Mouse (Mus musculus) retina, postnatal 1 day (tissue): ENCODE data around the gene Fads3.

Experiments used
- DNase-seq: peaks from one replicate; pipeline ENCODE4 v3.0.0-alpha.2; 2012

Fads3 gene

DNA sequence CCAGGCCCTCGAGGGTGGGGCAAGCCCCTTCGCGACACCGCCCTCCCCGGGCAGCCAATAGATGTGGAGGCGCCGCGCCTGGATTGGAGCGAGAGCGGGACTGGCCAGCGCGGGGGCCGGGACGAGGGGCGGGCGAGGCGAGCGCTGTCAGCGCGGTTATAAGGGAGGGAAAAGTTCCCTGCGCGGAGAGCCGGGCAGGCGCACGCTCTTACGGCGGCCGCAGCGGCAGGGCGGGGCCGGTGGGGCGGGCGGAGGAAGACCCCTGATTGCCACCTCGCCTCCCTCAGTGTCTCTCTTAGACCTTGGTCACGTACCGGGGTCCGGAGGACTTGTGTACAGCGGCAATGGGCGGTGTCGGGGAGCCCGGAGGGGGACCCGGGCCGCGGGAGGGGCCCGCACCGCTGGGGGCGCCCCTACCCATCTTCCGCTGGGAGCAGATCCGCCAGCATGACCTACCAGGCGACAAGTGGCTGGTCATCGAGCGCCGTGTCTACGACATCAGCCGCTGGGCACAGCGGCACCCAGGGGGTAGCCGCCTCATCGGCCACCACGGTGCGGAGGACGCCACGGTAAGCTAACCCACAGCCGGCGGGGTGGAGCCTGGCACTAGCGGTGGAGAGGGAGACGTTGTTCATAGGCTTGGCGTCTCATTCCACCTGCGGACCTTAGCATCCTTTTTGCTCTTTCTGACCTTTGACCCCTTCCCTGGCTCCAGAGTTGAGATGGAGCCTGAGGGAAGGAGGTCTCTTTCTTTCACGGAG lies at the start of gene Fads3:
Gene Fads3 (plus strand): TSS at position 182 of the 761 bp plus-strand sequence.
- DNase-seq, result peak; percentile 84

DNA sequence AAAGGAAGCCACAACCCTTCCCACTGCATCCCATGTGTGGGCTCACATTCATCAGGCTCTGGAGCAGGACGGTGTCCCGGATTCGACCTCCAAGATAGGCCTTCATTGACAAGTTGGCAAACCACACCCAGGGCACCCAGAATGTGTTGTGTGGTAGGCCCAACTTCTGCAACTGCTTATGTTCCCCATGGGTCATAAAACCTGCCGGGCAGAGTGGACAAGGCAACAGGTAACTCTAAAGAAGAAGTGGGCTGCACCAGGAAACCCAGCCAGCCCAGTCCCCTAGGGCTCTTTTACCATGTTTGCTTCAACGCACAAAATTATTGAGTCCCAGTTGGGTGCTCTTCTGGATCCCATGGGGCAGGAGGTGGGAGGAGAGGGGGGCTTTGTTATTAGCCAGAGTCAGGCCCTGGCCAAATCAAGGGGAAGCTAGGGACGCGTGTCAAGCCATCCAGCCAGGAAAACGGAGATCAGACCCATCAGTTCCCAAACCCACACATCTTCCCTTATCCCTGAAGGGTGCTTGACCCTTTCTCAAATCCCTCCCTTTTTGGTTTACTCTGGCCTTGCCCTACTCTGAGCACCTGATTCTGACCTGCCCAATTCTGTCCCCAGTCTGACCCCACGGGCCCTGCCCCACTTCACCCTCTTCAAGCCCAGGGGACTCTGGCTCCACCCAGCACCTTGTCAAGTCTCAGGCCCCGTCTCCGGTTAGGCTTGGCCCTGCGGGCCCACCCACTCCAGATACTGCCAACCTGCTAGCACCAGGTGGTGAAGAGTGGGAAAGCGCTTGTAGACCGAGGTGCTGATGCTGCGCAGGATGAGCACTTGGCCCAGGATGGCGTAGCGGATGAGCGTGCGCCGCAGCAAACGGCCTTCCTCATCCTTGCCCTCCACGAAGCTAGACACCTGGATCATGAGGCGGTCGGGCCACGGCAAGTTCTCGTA lies 49.1 kb upstream of the Fads3 start:
- no peak for DNase-seq

DNA sequence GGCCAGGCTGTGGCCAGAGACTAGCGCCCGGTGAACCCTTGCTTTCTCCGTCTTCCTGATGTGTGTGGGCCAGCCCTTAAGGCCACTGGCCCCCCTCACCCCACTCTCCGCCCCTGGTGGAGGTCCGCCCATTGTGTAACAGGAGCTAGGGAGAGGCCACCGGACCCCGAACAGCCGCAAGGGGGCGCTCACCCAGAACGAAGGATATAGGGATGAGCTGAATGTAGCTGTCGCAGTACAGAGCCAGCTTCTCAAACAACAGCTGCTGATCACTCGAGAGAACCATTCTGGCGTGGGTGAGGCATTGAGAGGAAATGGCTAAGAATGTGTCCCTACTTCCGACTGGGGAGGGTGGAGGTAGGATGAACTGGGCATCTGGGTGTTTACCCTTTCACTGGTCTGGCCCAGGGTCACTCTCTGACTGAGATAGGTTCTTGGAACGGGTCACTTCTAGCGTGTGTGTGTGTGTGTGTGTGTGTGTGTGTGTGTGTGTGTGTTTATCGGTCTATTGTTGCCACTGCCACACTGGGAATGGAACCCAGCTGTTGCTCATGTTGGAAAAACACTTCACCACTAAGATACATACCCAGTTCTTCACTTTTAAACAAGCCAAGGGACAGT lies 48.2 kb upstream of the Fads3 start:
- DNase-seq, result peak; percentile 95

DNA sequence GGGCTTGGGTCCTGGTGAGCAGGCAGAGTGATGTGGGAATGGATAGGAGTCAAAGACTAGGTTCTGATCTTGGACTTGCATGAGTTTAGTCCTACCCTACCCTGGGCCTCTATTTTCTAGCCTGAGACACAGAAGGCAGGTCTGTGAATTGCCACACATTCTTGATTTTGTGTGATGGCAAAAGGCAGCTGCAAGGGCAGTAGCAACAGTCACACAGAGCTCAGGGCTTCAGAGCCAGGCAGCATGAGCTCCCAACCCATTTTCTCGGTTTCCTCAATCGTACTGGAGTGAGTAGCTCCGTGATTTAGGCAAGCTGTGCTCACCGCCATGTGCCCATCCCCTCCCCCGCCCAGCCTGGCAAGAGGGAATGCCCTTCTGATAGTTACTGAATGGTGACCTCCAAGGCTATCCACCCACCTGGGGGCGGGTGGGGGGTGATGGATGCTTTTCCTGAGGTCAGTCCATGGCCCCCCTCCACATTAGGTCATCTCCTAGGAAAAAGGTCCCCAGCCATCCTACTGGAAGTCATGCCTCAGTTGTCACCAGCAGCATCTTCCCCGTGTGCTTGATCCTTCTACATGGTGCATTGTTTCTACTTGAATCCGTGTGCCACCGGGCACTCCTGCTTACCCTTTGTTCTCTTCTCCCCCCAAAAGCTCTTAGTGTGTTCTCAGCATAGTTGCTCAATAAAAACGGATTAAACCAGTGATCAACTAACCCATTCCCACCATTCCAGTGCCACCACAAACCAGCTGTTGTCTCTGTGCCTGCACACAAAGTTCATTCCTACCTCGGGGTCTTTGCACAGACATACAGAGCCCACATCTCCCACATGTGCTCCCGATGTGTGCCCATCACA lies 43.9 kb upstream of the Fads3 start:
- DNase-seq, result no peak

DNA sequence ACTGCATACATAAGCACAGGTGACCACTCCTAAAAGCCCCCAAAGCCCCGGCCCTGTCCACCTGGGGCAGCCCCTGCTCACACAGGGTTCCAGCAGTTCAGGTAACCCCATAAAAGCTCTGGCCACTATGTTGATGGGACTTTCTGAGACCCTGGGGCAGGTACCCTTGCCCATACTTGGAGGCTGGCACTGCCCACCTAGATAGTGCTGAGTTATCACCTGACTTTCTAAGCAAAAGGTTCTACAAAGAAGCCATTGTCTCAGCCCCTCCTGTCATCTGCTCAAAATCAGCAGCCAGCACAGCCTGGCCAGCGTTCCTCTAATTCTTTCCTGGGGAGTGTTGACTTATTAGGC lies 43.3 kb upstream of the Fads3 start:
- DNase-seq, result no peak

DNA sequence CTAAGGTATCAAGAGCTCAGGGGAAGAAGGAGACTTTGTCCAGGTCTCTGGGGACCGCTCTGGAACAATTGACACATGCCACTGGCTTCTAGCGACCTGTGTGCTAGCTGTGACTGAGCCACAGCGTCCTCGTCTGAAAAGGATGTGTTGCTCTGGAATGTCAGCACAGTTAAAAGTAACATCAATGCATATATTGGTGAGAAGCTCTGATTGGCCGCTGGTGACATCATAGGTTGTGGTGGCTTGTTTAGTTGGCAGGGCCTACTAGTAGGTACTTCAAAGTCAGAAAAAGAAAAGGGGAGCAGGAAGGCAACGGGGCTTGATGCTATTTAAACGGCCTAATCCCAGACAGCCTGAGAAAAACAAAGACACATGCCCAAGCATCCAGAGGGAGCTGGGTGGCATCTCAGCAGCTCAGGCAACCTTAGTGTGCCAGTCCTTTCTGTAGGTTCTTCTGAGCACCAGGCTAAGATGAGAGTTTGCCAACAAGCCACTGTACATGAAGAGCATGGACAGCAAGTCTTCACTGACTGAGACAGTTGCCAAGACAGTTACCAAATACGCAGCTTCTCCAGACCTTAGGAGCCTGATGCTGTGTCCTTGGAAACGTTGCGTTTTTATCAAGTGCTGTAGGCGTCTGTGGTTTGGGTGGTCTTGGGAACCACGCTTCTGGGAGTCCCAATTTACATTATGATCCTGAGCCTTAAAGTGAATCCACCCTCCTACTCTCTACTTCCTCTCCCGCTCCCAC lies 42.5 kb upstream of the Fads3 start:
- no peak for DNase-seq

DNA sequence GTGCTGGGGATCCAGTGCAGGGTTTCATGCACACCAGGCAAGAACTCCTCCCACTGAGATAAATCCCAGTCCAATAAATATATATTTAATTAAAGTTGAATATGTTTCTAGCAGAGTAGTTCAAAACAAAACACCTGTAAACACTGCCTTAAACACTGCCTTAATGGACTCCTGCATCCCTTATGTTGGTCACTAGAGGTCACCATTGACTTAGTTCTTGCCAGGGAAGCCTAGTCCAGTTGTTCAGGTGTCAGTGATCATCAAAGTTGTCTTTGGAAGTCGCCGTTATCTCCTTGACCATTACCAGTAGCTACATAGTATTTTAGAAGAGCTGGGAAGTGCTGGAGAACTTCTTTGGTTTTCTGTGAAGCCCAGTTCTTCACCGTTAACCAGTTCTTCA lies 41.0 kb upstream of the Fads3 start:
- peak; percentile 73 for DNase-seq

DNA sequence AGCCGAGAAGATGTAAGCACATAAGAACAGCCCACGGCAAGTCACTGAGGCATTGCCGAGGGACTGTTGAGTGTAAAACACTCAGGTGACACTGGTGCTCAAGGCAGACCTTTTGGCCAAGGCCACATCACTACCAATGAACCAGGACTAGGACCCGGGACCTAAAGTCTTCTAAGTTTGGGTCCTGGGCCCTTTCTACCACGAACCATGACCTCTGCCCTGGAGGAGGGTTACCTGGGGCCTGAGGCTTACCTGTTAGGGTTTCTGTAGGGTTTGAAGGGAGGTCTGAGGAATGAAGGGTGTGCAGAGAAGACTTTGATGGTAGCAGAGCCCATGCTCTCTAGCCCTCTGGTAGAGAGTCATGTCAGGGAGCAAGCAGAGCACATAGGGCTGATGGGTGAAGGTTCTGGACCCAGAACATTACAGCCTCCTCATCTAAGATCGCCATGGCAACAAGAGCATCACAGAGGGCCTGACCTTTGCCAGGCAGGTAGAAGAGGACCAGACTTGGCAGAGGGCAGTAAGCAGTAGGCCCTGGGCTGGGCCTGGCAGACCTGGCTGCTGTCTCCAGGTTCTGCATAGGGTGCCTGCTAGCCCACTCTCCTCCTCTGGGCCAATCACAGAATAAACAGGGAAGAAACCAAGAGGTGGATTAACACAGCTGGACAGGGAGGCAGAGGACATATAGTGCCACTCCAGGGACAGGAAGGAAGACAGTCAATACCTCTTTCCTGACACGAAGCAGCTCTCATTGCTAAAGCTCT lies 40.0 kb upstream of the Fads3 start, which contains the start of the genes Best1 and Rab3il1:
Gene Best1 (minus strand): TSS at position 428 of the 764 bp plus-strand sequence.
Gene Rab3il1 (plus strand): TSS at position 464 of the 764 bp plus-strand sequence.
- DNase-seq, result no peak

DNA sequence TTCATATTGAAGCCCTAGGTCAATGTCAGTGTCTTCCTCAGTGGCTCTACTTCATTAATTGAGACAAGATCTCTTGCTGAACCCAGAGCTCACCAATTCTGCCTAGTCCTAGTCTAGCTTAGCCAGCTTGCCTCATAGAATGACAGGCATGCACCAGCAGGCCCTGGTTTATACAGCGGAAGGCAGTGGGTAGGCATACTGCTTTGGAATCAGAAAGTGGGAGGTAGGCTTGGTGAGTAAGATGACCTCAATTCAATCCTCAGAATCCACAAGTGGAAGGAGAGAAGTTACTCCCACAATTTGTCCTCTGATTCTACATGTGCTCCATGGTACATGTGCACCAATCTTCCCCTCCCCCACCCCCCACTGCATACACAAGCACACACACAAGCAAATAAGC lies 37.7 kb upstream of the Fads3 start:
- no peak for DNase-seq

DNA sequence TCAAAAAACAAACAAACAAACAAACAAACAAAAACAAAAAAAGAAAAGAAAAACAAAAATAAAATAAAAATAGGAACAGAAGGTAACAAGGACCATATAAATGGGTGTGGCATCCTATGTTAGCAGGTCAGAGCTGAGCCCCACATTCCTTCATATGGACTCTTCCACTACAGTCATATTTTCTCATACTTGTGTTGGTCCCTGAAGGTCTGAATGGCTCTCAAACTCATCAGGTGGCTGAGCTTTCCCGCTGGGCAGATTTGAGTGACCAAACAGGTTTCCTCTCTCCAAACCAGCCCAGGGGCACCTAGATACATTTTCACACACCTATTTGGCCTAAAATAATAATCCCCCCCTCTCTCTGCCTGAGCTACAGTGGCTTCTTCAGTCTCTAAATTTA lies 30.0 kb upstream of the Fads3 start:
- no peak for DNase-seq

DNA sequence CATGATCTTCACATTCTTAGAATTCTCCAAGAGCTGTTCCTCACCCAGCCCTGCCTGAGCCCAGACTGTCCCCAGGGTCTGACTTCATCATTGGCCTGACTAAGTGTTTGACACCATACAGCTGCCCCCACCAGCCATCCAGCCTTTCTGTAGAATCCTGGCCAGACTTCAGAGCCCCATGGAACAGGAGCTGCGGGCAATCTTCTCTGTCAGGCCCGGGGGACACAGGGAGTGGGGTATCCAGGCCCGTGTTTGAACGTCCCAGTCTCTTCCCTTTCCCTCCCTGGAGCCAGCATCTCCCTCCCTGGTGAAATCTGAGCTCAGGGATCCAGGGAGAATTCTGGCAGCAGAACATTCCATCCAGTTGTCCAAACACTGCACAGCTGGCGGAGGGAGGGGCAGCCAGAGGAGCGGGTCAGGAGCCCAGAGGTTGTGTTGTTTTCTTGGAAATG lies 28.5 kb upstream of the Fads3 start:
- no peak for DNase-seq

DNA sequence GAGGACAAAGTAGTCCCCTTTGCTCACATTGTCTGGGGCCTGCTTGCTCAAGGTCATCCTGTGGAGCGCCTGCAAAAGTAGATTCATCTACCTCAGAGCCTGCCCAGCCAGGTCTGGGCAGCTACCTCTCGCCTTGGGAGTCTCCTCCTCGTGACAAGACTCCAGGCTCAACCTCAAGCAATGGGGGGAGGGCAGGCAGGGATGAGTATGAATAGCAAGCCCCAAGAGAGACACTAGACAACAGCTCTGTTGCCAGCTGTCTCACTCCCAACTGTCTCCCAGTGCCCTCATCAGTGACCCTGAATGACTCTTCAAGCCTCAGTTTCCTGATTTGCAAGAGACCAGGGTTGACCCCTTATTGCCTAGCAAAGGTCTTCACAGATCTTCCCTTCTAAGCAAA lies 28.0 kb upstream of the Fads3 start:
- no peak for DNase-seq

DNA sequence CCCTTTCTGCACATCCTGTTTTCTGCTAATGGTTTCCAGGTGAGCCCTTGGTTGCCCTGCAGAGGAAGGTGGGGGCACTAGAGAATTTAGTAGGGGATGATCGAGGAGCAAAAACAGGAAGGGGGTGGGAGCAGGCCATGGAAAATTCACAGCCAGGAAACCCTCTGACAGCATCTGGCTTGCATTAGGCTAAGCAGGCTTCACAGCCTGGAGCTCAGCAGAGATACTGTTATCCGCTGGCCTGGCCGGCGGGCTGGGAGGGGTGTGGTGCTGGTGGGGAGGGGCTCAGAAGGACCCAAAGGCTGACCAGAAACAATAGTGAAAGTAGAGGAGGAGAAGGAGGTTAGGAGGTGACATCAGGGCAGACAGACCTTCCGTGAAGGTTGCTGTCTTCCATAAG lies 27.5 kb upstream of the Fads3 start:
- no peak for DNase-seq

DNA sequence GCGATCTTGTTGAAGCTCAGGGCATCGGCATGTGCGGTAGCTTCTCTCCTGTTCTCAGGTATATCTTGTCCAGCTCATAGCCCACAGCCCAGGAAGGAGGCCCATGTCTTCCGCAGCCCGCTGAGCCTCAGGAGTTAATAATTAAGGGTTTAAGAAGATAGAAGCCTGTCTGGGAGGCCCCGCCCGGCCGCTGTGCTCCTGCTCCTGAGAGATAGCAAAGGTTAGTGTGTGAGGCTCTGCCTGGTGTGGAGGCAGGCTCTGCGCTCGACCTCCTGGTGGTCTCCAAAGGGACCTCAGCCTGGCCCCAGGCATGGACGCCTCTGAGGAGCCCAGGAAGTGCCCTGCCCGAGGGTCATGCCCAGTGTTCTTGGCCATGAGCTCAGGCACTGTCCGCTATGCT lies 26.5 kb upstream of the Fads3 start:
- DNase-seq, result no peak

DNA sequence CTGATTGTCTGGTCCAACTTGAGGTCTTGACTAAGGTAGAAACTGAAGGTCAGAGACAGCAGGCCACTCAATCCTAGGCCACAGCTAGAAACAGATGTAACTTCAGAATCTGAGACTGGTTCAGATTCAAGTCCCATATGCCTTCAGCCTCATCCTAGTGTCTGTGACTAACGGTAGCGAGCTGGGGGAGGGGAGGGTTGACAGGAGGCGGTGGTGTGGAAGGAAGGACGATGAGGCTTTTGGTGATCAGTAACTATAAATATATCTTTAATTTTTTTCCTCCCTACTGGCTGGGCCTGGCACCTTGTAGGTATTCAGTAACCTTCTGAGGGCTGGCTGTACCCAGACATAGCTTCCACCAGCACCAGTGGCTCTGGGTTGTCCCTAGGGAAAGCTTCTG lies 25.9 kb upstream of the Fads3 start:
- no peak for DNase-seq

DNA sequence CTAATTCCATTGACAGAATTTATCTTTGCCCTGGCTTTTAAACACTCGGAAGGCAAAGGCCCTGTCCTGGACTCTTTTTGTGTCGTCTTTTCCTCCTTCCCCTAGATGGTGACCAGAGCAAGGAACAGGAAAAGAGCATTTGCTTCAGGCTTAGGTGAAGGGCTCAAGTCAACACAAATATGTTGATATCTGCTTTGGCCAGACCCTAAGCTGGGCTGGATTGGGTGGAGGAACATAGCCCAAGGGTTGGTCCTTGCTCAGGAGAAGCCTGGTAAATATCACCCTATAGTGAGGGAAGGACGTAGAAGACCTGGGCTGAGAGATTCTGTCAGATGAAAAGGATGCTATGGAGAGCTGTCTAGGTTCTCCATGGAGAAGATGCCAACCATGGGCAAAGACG lies 25.2 kb upstream of the Fads3 start:
- no peak for DNase-seq

DNA sequence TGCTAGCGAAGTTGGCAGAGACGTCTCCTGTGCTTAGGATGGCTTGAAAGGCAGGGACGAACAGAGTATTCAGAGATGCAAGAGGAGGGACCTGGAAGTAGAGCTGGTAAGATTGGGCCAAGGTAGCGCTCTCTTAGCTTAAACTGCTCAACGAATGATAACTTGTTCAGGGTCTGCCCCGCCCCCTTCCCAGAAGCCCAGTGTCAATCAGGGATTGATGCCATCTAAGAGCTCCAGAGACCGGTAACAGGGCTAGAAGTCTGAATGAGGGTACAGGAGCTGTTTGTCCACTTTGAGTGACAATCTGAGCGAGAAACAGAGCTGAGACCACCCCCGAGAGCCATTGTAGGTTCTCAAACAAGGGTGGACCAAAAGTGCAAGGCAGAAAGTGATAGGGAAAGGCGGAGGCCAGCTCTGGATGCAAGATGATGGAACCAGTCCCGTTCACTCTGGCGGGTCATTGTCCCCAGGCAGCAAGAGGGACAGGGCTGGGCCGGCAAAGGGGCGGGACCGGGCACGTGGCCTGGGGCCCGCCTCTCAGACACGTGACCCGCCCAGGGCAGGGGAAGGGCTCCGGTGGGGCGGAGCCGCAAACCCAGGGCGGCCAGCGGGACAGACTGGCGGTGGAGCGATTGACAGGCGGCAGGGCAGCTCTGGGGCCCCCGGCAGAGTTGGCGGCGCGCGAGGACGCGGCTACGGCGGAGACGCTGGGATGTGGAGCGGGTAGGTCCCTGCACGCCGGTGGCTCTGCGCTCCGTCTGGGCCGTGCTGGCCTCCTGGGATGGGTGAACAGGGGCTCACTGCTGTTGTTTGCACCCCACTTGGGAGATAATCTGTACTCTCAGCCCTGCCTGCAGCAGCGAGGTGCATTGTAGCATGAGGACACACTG lies 23.5 kb upstream of the Fads3 start:
- DNase-seq, result peak; percentile 92

DNA sequence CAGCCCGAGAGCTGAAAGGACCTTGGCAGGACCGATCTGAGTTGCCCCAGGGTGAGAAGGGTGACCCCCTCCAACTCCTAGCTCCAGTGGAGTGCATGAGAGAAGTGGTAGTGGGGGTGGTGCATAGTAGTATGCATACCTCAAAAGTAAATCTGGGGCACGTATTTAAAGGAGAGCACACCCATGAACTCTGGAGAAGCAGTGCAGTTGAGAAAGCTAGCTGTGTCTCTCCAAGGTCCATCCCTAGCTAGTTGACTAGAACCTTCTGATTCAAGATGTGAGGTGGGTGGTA lies 22.9 kb upstream of the Fads3 start:
- DNase-seq, result no peak

DNA sequence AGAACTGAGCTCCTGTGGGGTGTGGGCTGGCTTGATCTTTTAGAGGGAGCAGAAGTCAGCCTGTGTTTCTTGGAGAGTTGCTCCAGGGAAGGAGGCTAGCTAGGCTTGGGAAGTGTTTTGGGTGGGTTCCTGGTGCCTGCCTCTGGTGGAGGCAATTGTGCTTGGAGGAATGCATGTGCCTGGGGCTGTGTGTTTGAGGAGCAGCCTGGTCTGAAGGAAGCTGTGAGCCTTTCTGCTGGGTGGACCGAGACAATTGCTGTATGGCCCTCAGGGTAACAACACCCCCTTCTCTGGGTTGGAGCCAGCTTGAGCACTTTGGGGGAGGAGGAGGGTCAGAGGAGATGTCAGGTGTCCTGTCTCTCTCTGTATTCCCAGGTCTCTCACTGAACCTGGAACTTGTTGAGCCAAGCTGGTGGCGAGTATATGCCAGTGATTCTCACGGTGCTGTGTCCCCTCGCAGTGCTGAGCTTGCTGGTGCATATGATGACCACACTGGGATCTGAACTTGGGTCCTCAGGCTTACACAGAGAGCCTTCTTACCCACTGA lies 22.1 kb upstream of the Fads3 start:
- DNase-seq, result no peak

DNA sequence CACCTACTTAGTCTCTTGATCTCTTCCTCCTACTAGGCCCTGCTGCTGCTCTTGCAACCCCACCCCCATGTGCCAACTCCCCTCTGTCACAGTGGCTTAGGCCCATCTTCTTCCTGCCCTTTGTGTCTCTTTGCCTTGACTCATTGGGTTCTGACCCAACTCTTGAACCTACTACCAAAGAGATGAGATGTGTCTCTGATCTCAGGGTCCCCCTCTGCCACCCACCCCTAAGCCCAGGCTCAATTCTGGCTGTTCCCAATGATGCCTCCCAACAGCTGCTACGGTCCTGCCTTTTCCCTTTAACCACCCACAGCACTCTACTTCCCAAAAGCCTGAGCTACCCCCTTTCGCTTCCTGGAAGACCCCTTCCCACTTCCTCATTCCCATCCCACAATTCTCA lies 19.4 kb upstream of the Fads3 start:
- no peak for DNase-seq
